Mouse (Mus musculus) right cerebral cortex, postnatal 4 days (tissue): ENCODE measurements around the gene Zfp423.

ENCODE experiments used
- DNase-seq: peaks from one replicate; pipeline ENCODE4 v3.0.0-alpha.2; 2022

Zfp423 gene

DNA sequence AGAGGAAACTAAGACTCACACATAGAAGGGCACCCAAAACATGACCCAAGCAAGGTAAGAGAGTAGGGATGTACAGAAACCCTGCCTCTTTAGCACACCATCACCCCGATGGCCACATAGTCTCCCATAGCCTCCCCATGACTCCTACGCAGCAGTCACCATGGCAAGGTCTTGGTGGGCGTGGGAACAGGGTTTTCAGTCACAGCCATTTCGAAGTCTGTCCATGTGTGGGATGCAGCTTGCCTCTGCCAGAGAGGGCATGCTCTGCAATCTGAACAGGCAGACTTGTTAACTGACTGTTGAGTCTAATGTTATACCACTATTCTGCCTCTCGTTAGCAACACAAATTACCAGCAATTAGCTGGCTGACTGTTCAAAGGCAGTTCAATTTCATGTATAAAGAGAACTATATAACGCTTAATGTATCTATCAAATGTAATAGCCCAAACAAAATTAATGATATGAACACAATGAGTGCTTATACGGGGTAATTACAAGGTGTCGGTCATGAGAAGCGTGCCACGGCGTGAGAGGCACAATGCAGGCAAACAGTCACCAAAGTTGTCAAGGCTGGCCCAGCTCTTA, 218.4 kb downstream of the Zfp423 start:
- no peak for DNase-seq

DNA sequence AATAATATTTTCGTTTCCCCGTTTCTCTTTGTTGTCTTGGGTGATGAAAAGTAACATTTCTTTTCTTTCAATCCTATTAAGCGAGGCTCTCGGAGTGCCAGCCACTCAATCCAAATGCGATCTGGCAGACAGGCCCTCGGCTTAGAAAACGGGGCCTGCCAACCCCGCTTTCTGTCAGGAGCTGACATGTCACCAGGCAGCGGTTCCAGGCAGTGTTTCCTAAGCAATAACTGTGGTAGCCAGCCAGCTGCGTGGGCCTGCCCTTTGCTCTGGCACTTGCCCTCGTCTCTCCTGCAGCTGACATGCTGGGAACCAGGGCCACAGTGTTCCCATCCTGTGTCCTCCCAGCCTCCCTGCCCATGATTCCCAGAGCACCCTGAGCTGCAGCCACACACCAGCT, 221.5 kb downstream of the Zfp423 start:
- no peak for DNase-seq

DNA sequence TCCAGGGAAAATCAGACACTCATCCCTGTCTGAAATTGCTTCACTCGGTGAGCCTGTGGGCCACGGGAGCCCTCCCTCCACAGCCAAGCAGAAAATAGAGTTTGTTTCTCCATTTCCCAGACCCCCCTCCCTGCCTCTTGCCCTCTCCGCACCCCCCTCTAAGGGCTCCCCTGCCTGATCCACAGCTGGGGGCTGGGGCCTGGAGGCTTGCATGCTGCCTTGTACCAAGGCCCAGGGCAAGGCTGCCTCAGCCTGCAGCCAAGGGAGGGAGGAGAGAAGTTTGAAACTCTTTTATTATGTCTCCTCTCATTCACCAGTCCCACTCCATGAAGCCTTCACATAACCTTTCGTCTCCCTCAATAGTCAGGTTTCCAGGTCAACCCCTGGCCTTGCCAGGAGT, 224.5 kb downstream of the Zfp423 start:
- no peak for DNase-seq

DNA sequence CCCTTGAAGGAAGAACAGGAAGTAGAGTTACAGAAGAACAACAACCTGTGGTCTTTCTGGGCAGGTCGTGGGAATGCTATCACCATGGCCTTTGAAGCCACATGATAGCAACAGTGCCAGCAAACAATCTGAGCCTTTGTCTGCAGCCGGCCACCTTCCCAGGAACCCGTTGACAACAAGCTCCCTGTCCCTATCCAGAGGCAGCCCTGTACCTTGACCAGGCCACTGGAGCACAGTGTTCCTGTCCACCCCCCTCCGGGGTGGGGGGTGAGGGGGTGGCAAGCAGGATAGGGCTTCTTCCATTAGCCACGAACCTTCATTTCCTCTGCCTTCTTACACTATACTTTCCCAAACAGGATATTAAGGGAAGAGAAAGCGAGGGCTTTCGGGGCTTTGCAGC, 224.9 kb downstream of the Zfp423 start:
- DNase-seq, result no peak

DNA sequence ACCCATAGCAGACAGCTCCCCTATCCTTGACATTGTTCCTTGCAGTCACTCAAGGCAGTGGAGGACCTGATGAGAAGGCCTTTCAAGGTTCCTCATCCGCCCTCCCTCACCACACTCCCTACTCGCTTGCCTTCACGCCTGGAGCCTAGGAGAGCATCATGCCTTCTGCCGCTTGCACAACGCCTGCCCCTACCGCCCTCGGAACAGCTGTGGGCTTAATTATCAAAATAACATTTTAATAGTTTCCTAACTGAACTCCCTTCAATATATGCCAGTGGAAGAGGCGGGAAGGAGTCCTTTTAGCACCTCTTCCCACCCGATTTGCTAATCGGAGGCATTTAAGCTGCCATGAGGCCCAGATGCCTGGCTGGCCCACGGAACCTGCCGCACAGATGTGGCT, 228.3 kb downstream of the Zfp423 start:
- no peak for DNase-seq

DNA sequence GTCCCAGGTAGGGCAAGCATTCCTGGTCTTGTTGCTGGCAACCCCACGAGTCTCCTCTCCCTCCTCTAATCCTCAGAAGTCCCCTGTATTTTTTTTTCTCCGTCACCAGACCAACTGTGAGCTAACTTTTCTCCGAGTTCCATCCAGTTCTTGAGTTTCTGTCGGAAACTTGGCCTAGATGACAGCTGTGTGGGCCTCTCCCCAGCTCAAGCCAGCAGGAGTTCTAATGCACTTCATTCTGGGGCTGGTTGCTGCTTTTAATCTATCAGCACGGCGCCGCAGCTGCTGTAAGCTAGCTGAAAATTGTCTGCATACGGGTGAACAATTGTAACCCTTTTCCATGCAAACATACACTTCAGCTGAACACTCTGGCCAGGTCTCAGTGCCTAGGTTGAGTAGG, 236.4 kb downstream of the Zfp423 start:
- no peak for DNase-seq

DNA sequence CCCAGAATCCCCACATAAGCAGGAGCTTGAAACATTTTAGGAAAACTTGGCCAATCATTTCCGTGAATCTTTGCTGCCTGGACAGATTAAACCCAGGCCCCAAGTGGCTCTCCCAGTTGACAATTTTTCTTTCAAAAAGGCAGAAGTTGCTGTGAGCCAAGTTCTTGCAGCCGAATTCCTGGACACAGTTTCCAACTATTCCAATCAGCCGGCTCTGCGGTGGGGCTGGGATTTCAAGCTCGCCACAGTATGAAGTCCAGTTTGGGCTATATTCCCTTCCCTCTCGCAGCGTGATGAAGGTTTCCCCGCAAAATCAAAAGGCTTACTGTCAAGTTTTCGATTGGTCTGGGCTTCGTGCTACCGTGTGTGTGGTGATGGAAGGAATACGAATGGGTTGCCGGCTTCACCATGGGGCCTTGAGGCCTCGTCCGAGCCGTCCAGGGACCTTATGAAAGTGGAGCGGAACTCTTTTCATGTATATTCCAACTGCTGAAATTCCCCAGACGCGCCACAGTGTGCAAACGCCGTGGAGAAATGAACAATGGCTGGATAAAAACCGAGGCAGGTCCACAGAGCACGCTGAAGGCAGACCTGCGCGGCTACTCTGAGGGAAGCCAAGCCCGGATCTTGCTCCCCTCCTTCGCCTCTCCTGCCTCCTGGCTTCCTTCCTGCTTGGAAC, 240.1 kb downstream of the Zfp423 start:
- DNase-seq, result no peak

DNA sequence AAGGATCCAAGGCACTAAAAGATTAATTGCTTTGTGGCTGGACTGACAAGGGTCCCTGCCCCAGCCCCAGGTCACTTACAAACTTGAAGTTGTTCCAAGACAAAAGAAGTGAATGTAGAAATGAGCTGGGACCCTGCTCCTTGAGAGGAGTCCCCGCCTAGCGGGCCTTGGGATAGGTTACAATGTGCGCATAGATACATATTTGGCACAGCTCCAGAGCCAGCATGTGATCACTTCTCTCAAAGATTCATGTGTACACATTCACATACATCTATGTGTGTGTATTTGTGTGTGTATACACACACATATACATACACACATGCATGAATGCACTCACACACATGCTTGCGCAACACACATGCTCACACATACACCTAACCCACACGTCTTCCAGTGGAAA, 241.9 kb downstream of the Zfp423 start:
- DNase-seq, result no peak

DNA sequence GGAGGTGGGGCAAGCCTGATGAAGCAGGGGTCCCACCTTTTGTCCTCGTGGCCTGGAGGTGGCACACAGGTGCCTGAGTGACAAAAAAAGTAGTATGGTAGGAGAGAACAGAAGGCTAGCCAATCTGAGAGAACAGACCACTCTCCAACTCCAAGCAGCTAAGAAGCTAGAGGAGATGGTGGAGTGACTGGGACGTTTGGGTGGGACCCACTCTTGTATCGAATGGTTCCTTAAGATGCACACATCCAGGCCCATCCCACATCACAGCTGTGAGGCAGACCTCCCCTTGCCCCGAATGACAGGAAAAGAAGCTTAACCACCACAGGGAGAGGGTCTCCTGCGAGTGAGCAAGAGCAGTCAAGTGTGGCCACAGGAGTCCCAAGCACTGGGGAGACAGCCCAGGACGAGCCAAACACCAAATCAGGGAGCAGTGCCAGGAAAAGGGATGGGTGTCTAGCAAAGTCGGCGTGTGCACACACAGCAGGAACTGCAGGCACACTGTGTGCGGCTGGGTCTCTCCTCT, 242.6 kb downstream of the Zfp423 start:
- DNase-seq, result no peak

DNA sequence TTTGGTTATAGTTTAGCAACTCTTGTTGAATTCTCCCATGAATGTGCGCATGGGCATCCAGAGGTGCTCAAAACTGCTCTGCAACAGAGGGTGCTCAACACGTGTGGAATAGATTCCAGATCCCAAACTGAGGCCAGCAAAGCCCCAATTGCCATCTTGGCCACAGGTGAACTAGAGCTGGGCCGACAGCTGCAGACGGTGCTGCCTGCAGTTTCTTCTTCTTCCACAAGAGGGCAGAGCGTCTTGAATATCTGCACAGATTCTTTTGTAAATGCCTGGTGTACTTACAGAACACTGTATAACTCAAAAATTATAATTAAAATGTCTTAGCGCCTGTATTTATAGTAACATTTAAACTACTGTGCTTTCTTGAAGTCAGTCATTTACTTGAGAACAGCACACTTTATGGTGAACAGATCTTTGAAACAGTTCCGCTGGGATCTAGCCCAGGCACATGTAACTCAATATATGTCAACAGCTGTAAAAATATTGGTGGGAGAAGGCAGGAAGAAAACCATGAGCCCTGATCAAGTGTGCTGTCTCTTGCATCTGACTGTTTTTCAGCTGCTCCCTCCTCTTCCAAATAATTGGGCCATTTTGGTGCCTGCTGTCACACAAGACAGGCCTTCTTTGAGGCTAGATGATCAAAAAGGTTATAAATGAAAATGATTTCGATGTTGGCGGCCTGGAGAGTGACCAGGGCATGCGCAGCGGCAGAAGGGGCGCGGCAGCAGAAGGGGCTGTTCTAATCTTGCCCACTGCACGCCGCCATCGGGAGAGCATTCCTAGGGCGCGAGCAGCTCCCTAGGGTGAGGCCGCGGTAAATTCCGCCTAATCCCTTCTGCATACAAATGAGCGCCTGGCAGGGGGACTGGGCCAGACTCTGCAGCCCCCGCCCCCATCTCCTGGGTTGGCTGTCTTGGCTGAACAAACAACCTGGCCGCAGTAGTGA, 243.4 kb downstream of the Zfp423 start:
- DNase-seq, result peak; percentile 86

DNA sequence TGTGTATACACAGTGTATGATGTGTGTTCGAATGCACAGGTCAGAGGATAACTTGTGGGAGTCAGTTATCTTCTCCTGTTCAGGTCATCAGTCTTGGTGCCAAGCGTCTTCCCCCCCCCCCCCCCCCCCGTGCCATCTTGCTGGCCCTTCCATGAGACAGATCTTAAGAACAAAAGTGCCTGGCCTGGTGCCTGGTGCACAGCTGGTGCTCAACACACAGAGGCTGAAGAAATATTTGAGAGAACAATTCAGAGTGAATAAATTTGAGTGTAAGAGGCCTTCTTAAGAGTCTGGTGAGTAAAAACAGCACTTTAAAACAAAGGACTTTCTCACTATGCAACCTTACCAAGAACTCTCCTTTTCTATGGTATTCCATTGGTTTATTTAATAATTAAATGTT, 245.4 kb downstream of the Zfp423 start:
- no peak for DNase-seq

DNA sequence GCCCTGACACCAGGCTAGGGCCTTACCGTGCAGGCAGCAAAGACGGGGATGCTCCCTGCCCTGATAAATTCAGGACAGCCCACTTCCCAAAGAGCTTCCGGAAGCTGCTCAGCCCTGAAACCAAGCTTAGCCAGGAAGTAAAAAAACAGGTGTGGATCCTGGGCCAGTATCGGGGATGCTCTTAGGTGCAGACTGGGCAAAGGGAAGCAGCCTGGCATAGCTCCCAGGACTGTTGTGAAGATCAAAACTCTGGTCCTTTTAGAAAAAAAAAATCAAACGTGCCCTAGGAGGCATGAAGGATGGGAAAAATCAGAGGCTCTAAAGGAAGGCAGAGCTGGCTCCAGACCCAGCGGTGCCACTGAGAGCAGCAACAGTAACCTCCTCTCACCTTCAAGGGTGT, 247.4 kb downstream of the Zfp423 start:
- DNase-seq, result no peak

DNA sequence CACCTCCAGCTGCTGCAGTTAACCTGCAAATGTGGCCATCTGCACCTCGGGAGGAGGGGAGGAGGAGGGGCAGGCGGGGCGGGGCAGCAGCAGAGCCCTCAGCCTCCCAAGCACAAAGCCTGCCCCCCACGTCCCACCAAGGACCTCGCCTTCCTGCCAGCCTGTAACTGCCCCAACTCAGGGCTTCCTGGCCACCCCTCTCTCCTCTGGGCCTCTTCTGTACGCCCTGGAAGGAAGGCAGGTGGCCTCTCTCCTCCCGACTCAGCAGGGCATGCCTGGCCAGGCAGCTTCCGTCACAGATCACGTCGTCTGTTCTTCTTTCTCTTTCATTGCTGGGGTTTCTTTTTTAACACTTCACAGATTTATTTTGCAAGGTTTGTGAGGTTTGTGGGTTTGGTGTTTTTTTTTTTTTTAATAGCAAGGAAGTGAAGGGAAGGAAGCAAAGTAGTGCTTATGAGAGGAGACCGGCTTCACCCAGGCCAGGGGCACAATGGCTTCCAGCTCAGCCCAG, 251.2 kb downstream of the Zfp423 start:
- no peak for DNase-seq

DNA sequence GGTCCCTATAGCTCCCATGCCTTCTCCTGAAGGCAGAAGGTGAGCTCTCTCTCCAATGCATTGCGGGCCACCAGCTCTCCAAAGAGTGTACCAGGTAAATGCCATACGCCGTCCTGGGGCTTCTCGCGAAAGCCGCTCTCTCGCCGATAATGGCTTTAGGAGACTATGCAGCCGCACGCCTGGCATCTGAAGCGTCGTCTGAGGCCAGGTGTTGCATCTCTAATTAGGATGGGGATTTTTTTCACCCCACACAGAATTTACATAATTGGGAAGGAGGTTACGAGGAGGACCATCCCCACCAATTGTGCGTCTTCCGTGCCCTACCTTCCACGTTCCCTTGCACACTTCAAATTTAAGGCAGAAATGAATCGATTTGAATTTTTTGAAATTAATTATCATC, 252.2 kb downstream of the Zfp423 start:
- DNase-seq, result no peak

DNA sequence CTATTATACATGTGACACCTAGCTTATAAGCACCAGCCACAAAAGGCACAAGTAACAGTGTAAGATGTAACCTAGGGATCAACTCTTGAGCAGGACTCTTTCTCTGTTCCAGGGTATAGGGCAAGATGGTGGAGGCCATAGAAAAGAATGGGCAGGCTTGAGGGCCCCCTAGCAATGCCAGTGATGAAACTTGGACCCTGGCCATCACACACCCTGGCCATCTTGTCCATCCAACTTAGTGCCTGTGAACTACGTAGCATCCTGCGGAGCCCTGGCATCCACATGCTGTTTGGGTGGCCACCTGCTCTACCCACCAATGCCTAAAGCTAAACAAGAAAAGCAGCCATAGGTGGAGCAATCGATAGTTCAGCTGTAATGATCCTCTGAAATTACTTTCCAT, 254.6 kb downstream of the Zfp423 start:
- no peak for DNase-seq

DNA sequence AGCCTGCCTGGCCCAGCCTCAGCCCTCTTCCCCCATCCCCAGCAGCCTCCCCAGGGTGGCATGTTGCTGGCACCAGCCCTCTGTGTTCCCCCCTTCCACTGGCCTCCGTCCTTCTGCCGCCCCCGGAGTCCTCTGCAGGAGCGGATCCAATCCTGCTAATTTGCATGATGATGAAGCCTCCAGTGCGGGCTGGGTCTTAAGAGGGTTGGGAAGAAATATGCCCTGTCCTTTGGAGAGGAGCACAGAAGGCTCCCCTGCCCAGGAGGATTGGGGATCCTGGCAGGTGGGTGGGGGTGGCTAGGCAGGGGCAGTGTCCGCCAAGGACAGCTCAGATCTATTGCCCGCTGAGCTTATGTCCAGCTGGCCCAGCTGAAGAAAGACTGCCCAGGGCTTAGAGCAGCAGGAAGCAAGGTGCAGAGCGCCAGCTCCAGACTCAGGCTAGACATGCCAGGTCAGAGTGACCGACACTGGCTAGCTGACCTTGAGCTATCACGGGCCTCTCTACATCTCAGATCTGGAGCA, 256.5 kb downstream of the Zfp423 start:
- peak; percentile 26 for DNase-seq

DNA sequence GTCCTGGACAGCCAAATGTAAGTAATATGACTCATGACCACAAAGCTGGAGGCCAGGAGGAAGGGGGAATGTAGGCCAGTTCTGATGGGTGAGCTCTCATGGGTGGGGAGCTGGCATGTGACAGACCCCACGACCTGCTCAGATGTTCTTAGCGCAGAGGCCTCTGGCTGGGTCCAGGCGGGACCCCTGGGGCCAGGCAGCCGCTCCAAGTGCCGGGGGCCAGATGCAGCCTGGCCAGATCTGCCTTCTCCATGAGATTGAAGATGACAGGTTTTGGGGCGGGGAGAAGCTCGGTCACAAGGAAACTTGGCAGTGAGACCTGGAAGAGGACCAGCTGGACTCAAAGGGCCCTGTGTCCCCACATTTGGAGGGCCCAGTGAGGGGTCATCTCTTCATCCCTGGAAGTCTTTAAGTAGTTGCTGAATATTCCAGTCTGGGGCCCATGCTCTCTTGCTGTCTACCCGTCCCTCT, 257.3 kb downstream of the Zfp423 start:
- peak; percentile 44 for DNase-seq

DNA sequence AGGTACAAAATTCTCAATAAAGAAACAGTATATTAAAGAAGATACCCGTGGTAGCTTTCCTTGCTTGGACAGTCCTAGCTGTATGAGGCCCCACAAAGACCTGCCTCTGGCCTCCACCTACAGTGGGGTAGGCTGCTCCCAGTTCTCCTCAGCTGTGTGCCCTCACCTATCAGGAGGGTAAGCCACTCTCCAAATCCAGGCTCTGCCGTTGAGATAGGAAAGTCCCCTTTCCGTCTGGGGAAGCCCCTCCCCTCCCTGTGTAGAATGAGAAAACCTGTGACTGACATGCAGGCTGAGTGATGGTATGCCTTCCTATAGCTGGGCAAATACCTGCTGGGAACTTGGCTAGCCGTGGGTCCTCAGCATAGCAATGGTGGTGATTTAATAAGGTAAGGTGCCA, 257.8 kb downstream of the Zfp423 start:
- no peak for DNase-seq

DNA sequence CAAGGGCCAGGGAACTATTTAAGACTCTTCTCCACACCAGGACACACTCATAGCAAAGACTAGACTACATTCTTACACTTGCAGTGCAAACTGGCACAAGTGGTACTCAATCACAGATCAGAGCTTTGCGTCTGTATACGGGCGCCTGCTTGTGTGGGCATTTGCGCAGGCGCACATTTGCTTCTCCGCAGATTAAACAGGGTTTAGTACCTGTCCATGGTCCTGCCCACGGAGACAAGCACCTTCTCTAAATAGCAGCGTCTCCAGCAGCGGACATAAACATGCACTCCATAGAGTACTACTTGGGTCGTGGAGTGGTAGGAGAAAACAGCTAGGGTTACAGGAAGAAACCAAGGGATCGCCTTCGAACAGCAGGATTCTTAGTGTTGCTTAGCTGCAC, 259.1 kb downstream of the Zfp423 start:
- no peak for DNase-seq

DNA sequence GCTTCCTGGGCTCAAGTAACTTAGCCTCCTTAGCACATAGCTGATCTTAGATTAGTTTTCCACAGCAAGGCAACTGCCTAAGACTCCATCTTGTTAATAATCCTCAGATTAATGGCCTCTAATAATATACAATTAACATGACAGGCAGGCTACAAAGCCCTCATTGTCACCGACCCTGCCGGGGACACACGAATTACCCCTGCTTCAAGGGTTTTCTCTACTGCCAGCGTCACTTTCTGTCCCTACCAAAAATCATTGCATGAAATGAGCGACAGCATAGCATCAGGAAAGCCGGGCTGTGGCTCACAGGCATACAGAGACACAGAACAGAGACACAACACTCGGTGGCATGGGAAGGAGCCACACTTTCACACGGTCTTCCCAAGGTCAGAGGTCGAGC, 262.3 kb downstream of the Zfp423 start:
- DNase-seq, result no peak

DNA sequence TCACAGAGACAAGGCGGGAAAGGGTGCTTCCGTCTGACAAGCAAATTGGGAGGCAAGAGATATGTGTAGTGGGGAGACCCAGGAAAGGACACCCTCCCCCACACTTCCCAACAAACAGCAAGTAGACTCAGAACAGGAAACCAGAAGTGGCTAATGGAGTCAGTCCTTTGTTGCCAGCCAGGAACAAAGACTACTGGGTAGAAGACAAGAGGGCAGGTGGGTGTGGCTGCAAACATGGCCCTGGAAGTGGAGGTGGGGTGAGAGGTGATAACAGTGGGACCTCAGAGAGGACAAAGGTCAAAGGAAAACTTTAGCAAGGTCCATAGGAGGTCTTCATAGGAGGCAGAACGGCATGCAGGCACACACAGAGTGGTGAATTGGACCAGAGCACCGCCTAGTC, 265.7 kb downstream of the Zfp423 start:
- no peak for DNase-seq

DNA sequence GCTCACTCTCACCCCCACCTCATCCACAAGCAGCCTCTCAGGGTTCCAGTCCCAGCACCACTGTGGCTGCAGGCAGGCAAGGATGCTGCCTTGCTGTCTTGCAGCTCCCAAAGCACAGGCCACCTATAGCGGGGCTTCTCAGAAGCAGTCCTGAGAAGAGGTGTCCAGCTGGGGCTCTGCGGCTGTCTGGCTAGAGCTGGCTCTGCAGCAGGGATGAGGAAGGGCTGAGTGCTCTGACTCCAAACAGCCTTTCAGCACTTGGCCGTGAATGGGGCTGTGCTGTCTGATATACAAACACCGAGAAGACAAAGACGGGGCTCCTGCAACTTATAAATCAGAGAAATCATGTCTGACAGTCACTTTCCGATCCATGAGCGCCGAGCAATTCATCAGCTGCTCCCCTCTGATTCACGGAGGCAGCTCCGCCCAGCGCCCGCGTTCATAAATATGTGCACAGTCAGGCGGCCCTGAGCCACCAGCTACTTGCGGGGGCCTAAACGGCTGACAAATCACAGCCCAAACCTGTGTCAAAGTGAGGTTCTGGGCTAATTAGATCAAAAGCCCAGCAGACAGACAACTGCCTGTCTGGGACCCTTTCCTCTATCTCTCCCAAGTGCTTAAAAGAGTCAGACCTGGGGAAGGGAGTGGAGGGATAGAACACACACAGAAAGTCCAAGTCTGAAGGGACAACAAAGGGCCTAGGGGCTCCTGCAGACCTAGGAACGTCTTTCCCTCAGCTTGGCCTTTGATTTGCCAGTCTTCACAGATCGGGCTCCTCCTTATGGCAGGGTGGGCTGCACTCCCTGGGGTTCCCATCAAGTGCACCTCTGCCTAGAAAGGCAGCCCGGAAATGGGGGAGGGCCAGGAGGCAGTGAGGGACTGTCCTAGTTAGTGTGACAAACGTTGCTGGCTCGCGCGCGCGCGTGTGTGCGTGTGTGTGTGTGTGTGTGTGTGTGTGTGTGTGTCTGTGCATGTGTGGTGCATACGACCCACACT, 269.0 kb downstream of the Zfp423 start:
- DNase-seq, result no peak
